Mouse (Mus musculus) liver, embryonic 11.5 days (tissue): ENCODE measurements around the gene Arih2. TPM values are rescaled to one million over a fixed set of nuclear protein-coding genes. Genes with fewer than 3 reads are reported as not detected.

Source experiments
- ATAC-seq: fragments of 200-750 bp; cut with Nextera tagmentation; replicated peaks from 2 replicates; pipeline ENCODE4 v1.8.0; 2017; ENCODE audit warnings: moderate number of reproducible peaks, mild to moderate bottlenecking, moderate TSS enrichment, moderate library complexity; ENCODE audit not compliant: low FRiP score
- DNase-seq: peaks from one replicate; pipeline ENCODE4 v3.0.0-alpha.2; 2017; ENCODE audit warnings: low spot score
- H3K27ac ChIP-seq: fragments of 300-500 bp; sonication (generic); 2 replicates; pipeline ENCODE4 v1.5.1; 2014; ENCODE audit warnings: mild to moderate bottlenecking, low read depth, low read length, control low read depth
- H3K27me3 ChIP-seq: fragments of 300-500 bp; sonication (generic); replicated peaks from 2 replicates; pipeline ENCODE4 v1.6.1; 2014; ENCODE audit warnings: low read length, mixed read lengths; ENCODE audit not compliant: control insufficient read depth, insufficient read depth
- H3K36me3 ChIP-seq: fragments of 300-500 bp; sonication (generic); 2 replicates; pipeline ENCODE4 v1.6.1; 2014; ENCODE audit warnings: mild to moderate bottlenecking, low read length, moderate library complexity, mixed read lengths; ENCODE audit not compliant: control insufficient read depth, insufficient read depth
- H3K4me1 ChIP-seq: fragments of 300-500 bp; sonication (generic); replicated peaks from 2 replicates; pipeline ENCODE4 v1.6.1; 2014; ENCODE audit warnings: low read length, mixed read lengths; ENCODE audit not compliant: control insufficient read depth, insufficient read depth
- H3K4me2 ChIP-seq: fragments of 300-500 bp; sonication (generic); 2 replicates; pipeline ENCODE4 v1.6.1; 2014; ENCODE audit warnings: mild to moderate bottlenecking, control low read depth, moderate library complexity
- H3K4me3 ChIP-seq: fragments of 300-500 bp; sonication (generic); 2 replicates; pipeline ENCODE4 v1.5.1; 2014; ENCODE audit warnings: low read depth, low read length, control low read depth
- H3K9ac ChIP-seq: fragments of 300-500 bp; sonication (generic); 2 replicates; pipeline ENCODE4 v1.6.1; 2014; ENCODE audit warnings: low read depth, low read length, control low read depth
- H3K9me3 ChIP-seq: fragments of 300-500 bp; sonication (generic); 2 replicates; pipeline ENCODE4 v1.6.1; 2016; ENCODE audit warnings: low read length, inconsistent platforms, mixed read lengths; ENCODE audit not compliant: control insufficient read depth
- WGBS: fragments of 180-500 bp; shearing (Covaris S2); extraction: QIAGEN DNeasy Blood & Tissue Kit; methylation state at CpG from one replicate; pipeline ENCODE4 v1.1.7; 2014; 5-methylcytosine and 5-hydroxymethylcytosine counted together
- polyA plus RNA-seq: library from polyadenylated mRNA; unstranded; fragments of >200 nt; fragmentation: Nextera tagmentation; extraction: Ambion mirVana; gene quantifications from 2 replicates; pipeline ENCODE4 v1.2.1, GENCODE M21; 2014

The Arih2 gene
- polyA plus RNA-seq, 1 experiment from 2014 or later: 47.7 TPM

DNA sequence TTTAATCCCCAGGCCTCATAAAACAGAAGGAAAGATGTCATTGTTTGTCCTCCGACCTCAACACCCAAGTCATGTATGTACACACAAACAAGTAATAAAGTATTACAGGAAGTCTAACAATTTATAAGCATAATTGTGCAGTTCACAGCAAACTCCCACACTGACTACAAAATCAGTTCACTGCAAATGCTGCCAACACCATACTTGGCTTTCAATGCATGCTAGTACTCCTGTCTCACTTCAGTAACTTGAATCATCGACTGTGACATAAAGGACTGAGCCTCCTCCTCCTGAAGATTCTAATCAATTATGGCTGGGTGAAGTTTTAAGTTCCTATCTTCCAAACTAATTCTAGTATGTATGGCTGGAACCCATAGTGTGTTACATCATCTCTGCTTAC, 15.3 kb downstream of the Arih2 start:
- no peak for DNase-seq
- ATAC-seq: no peak
- no peaks in the 10 kb centered on the region for H3K27me3 ChIP-seq
- no peak overlapping the region for H3K9ac ChIP-seq
- 0 out of 2 replicates have a peak, but pooled peaks cover 4% of the 10 kb centered on the region for H3K36me3 ChIP-seq
- no peak overlapping the region for H3K27ac ChIP-seq
- no peaks in the 10 kb centered on the region for H3K9me3 ChIP-seq
- peaks cover 14% of the 10 kb centered on the region for H3K4me1 ChIP-seq
- no peak overlapping the region for H3K4me2 ChIP-seq
- WGBS: 77% methylated on average over 2 of the region's 2 CpGs
- no peak overlapping the region for H3K4me3 ChIP-seq

- Histone ChIP-seq H3K27me3 (no peaks in the 10 kb centered on the region), H3K9me3 (no peaks in the 10 kb centered on the region), H3K4me1 (peaks cover 18% of the 10 kb centered on the region), H3K36me3 (0 out of 2 replicates have a peak, but pooled peaks cover 2% of the 10 kb centered on the region), H3K27ac (no peak overlapping the region), H3K4me2 (no peak overlapping the region), H3K9ac (no peak overlapping the region), H3K4me3 (no peak overlapping the region)
- no peak for DNase-seq
- 82% methylated on average over 5 of the region's 5 CpGs for WGBS
- ATAC-seq: no peak
Observed at GRCm38 (mm10) chr9:108632375-108632774, 16.8 kb downstream of the Arih2 start.

DNA sequence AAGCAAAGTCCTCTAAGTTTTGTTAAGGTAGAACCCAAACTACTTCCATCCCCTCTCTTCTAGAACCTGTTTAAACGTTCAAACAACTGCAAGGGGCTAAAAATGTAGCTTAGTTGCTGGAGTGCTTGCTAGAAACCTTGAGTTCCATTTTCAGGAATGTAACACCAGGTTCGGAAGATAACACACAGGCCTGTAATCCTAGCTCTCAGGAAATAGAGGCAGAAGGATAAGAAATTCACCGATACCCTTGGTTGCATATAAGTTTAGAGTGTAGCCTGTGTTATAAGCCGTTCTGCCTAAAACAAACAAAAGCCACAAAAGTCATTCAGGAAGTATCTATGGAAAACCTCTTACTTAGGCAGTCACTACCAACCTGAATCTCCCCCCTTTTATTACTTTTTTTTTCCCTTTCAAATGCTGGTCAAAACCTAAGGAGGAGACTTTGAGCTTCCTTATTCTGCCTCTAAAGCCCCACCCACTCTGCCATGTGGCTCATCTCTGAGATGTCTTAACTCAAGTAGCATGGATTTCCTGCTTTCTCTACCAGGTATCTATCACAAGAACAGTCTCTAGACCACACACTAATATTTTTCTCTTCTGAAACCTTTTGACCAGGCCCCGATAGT, 17.4 kb downstream of the Arih2 start:
- H3K4me3 ChIP-seq: no peak overlapping the region
- DNase-seq (no peak), ATAC-seq (no peak)
- H3K4me2 ChIP-seq: no peak overlapping the region
- no peak overlapping the region for H3K27ac ChIP-seq
- peaks cover 18% of the 10 kb centered on the region for H3K4me1 ChIP-seq
- H3K9me3 ChIP-seq: no peaks in the 10 kb centered on the region
- no peak overlapping the region for H3K9ac ChIP-seq
- 52% methylated on average over 5 of the region's 5 CpGs for WGBS
- H3K36me3 ChIP-seq: 0 out of 2 replicates have a peak, but pooled peaks cover 2% of the 10 kb centered on the region
- no peaks in the 10 kb centered on the region for H3K27me3 ChIP-seq

GRCm38 (mm10) chr9:108630683-108631082, 18.5 kb downstream of the Arih2 start:
- ATAC-seq (no peak), DNase-seq (no peak)
- H3K4me3 ChIP-seq: no peak overlapping the region
- peaks cover 18% of the 10 kb centered on the region for H3K4me1 ChIP-seq
- H3K36me3 ChIP-seq: no peaks in the 10 kb centered on the region
- H3K27ac ChIP-seq: no peak overlapping the region
- no peak overlapping the region for H3K4me2 ChIP-seq
- H3K9ac ChIP-seq: no peak overlapping the region
- H3K9me3 ChIP-seq: no peaks in the 10 kb centered on the region
- 43% methylated on average over 1 of the region's 1 CpGs for WGBS
- no peaks in the 10 kb centered on the region for H3K27me3 ChIP-seq

- Histone ChIP-seq H3K36me3 (peaks cover 8% of the 10 kb centered on the region), H3K9me3 (no peaks in the 10 kb centered on the region), H3K27ac (no peak overlapping the region), H3K4me2 (no peak overlapping the region), H3K4me1 (peaks cover 12% of the 10 kb centered on the region; the same call in 1 of the 2 replicates), H3K9ac (no peak overlapping the region), H3K27me3 (no peaks in the 10 kb centered on the region), H3K4me3 (no peak overlapping the region)
- 61% methylated on average over 4 of the region's 4 CpGs for WGBS
- no peak for ATAC-seq
- no peak for DNase-seq
Observed at GRCm38 (mm10) chr9:108628141-108628540, 21.0 kb downstream of the Arih2 start.

DNA sequence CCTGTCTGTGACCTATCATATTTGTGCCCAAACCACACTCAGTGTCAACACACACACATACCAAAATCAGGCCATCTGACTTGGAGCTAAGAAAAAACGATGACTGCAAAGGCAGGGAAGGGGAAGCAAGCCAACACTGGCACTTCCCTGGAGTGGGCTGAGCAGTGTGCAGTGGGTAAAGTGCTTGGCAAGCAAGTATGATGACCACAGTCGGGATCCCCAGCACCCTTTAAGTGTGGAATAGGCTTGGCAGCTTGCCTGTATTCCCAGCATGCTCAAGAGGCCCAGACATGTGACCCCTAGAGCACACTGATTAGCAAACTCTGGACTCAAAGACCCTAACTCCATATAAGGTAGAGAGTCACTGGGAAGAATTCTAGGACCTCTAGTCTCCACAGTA, 22.7 kb downstream of the Arih2 start:
- no peak for ATAC-seq
- H3K27ac ChIP-seq: no peak overlapping the region
- peaks cover 8% of the 10 kb centered on the region for H3K36me3 ChIP-seq
- no peak overlapping the region for H3K4me3 ChIP-seq
- no peaks in the 10 kb centered on the region for H3K9me3 ChIP-seq
- peaks cover 8% of the 10 kb centered on the region; the same call in 1 of the 2 replicates for H3K4me1 ChIP-seq
- no peaks in the 10 kb centered on the region for H3K27me3 ChIP-seq
- WGBS: 81% methylated on average over 2 of the region's 2 CpGs
- H3K9ac ChIP-seq: no peak overlapping the region
- no peak overlapping the region for H3K4me2 ChIP-seq
- DNase-seq: no peak

- no peak for ATAC-seq
- 87% methylated on average over 1 of the region's 1 CpGs for WGBS
Observed at GRCm38 (mm10) chr9:108617301-108617700, 31.9 kb downstream of the Arih2 start.

DNA sequence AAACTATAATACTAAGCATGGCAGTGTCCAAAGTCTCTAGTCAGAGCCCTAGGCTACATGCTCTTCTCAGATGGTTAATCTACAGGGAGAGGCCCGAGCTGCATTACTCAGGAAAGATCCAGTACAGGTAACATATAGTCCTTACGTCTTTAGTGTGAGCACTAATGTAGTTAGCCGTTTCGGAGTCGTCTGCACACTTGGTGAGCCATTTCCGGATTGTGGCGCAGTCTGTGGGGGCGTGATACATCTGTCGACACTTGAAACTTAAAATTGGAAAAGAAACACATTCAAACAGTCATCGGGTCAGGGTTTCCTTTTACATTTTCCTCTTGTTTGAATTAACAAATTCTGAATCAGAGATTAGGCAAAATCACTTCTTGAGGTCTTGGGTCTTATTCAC, 37.7 kb downstream of the Arih2 start:
- H3K36me3 ChIP-seq: peaks cover 42% of the 10 kb centered on the region
- no peak overlapping the region for H3K4me2 ChIP-seq
- no peak for DNase-seq
- no peak overlapping the region for H3K4me3 ChIP-seq
- H3K27me3 ChIP-seq: no peaks in the 10 kb centered on the region
- H3K9ac ChIP-seq: no peak overlapping the region
- H3K9me3 ChIP-seq: no peaks in the 10 kb centered on the region
- ATAC-seq: no peak
- WGBS: 94% methylated on average over 10 of the region's 10 CpGs
- no peaks in the 10 kb centered on the region; the same call in 1 of the 2 replicates for H3K4me1 ChIP-seq
- no peak overlapping the region for H3K27ac ChIP-seq

More at GRCm38 (mm10) chr9:108617301-108617700, 31.9 kb downstream of the Arih2 start:
- no peak overlapping the region for H3K9ac ChIP-seq
- H3K9me3 ChIP-seq: no peaks in the 10 kb centered on the region
- H3K4me2 ChIP-seq: no peak overlapping the region
- no peak for DNase-seq
- no peaks in the 10 kb centered on the region for H3K27me3 ChIP-seq
- H3K27ac ChIP-seq: no peak overlapping the region
- peaks cover 30% of the 10 kb centered on the region for H3K36me3 ChIP-seq
- H3K4me1 ChIP-seq: no peaks in the 10 kb centered on the region
- no peak overlapping the region for H3K4me3 ChIP-seq

- Histone ChIP-seq H3K36me3 (peaks cover 42% of the 10 kb centered on the region), H3K9me3 (no peaks in the 10 kb centered on the region), H3K4me1 (no peaks in the 10 kb centered on the region; the same call in 1 of the 2 replicates), H3K27ac (no peak overlapping the region), H3K4me2 (no peak overlapping the region), H3K4me3 (no peak overlapping the region), H3K27me3 (no peaks in the 10 kb centered on the region), H3K9ac (no peak overlapping the region)
- WGBS: 76% methylated on average over 4 of the region's 4 CpGs
- DNase-seq (no peak), ATAC-seq (no peak)
Observed at GRCm38 (mm10) chr9:108608889-108609288, 40.3 kb downstream of the Arih2 start.
